Comparison of ENCODE assay signal across 26 mouse cellular contexts in genomic region chr4:58527852-58528251, GRCm38 (mm10). TPM values are rescaled to one million over a fixed set of nuclear protein-coding genes. Genes with fewer than 3 reads are reported as not detected.
"Had no signal": no experiment of that assay in that cellular context is flagged by ENCODE, and none has a peak within 500 bp of the region (broad histone marks: within the 10 kb centered on the region; RNA-seq: fewer than 3 reads in every experiment).

No protein-coding gene starts in this region.

- H3K4me1 ChIP-seq: hindbrain, embryonic 10.5 days; hindbrain, embryonic 12.5 days; liver, embryonic 13.5 days; liver, embryonic 15.5 days had no signal

- H3K9ac ChIP-seq: heart, embryonic 12.5 days; hindbrain, embryonic 12.5 days; hindbrain, embryonic 14.5 days; limb, embryonic 12.5 days; liver, embryonic 13.5 days; liver, embryonic 15.5 days had no signal

- DNase-seq: gastrocnemius, adult 2 months; gastrocnemius, postnatal 10 days; gastrocnemius, postnatal 25 days; heart, adult 18-20 months; heart, postnatal 10 days; heart, postnatal 4 days; kidney, adult 11 months; kidney, adult 2 months; kidney, postnatal 14 days; kidney, postnatal 36 days; layer of hippocampus, adult 9-11 months; layer of hippocampus, postnatal 36 days; left cerebral cortex, postnatal 4 days; liver; liver, embryonic 13.5 days had no signal

- H3K36me3 ChIP-seq: heart, embryonic 10.5 days; heart, embryonic 12.5 days; hindbrain, embryonic 10.5 days; hindbrain, embryonic 12.5 days; liver, embryonic 13.5 days; liver, embryonic 15.5 days had no signal

- H3K27me3 ChIP-seq: heart, embryonic 12.5 days; hindbrain, embryonic 12.5 days; limb, embryonic 12.5 days; liver, embryonic 13.5 days; liver, embryonic 15.5 days had no signal

- H3K27ac ChIP-seq: gastrocnemius, adult 2 months; heart, embryonic 10.5 days; hindbrain, embryonic 10.5 days; hindbrain, embryonic 12.5 days; hindbrain, embryonic 14.5 days; kidney, postnatal 0 days; limb, embryonic 12.5 days; liver, embryonic 13.5 days; liver, embryonic 15.5 days had no signal

- H3K4me3 ChIP-seq: gastrocnemius, adult 2 months; heart, embryonic 10.5 days; heart, embryonic 12.5 days; hindbrain, embryonic 10.5 days; hindbrain, embryonic 12.5 days; limb, embryonic 12.5 days; liver, embryonic 13.5 days; liver, embryonic 15.5 days had no signal

- H3K9me3 ChIP-seq: heart, embryonic 10.5 days; heart, embryonic 12.5 days; hindbrain, embryonic 10.5 days; hindbrain, embryonic 12.5 days; limb, embryonic 12.5 days; liver, embryonic 13.5 days; liver, embryonic 15.5 days had no signal

- ATAC-seq: hindbrain, embryonic 16.5 days; inflammation-experienced regulatory T-cells, adult 6 months had no signal

- H3K4me2 ChIP-seq: heart, embryonic 12.5 days; hindbrain, embryonic 12.5 days; hindbrain, embryonic 14.5 days; limb, embryonic 12.5 days; liver, embryonic 11.5 days; liver, embryonic 13.5 days; liver, embryonic 15.5 days had no signal

RNA-seq across cellular contexts. Expression of gene Lpar1, which starts 25.8 kb away (rescaled TPM):
- polyA plus RNA-seq: inflammation-experienced regulatory T-cells, adult 6 months had no signal
